Mouse (Mus musculus) forebrain, embryonic 13.5 days (tissue): ENCODE data around the gene Ccpg1. TPM values are rescaled to one million over a fixed set of nuclear protein-coding genes. Genes with fewer than 3 reads are reported as not detected.

Experiments used
- ATAC-seq: fragments of 200-750 bp; cut with Nextera tagmentation; 2 replicates; pipeline ENCODE4 v1.8.0; 2017
- H3K27ac ChIP-seq: fragments of 300-500 bp; sonication (generic); 2 replicates; pipeline ENCODE4 v1.5.1; 2015; ENCODE audit warnings: inconsistent platforms, mild to moderate bottlenecking, moderate library complexity
- H3K27me3 ChIP-seq: fragments of 300-500 bp; sonication (generic); 2 replicates; pipeline ENCODE4 v1.6.1; 2015; ENCODE audit warnings: mild to moderate bottlenecking, inconsistent platforms
- H3K36me3 ChIP-seq: fragments of 300-500 bp; sonication (generic); 2 replicates; pipeline ENCODE4 v1.6.1; 2015; ENCODE audit warnings: mild to moderate bottlenecking, inconsistent platforms; ENCODE audit not compliant: poor library complexity, severe bottlenecking
- H3K4me1 ChIP-seq: fragments of 300-500 bp; sonication (generic); 2 replicates; pipeline ENCODE4 v1.6.1; 2015; ENCODE audit warnings: inconsistent platforms
- H3K4me2 ChIP-seq: fragments of 300-500 bp; sonication (generic); 2 replicates; pipeline ENCODE4 v1.6.1; 2015; ENCODE audit warnings: inconsistent platforms, mild to moderate bottlenecking, moderate library complexity
- H3K4me3 ChIP-seq: fragments of 300-500 bp; sonication (generic); 2 replicates; pipeline ENCODE4 v1.5.1; 2015; ENCODE audit warnings: mild to moderate bottlenecking, inconsistent platforms
- H3K9ac ChIP-seq: fragments of 300-500 bp; sonication (generic); 2 replicates; pipeline ENCODE4 v1.6.1; 2015; ENCODE audit warnings: mild to moderate bottlenecking, inconsistent platforms
- H3K9me3 ChIP-seq: fragments of 300-500 bp; sonication (generic); replicated peaks from 2 replicates; pipeline ENCODE4 v1.6.1; 2016; ENCODE audit warnings: inconsistent platforms
- WGBS: fragments of 180-500 bp; shearing (Covaris S2); methylation state at CpG from one replicate; pipeline ENCODE4 v1.1.7; 2015; 5-methylcytosine and 5-hydroxymethylcytosine counted together
- polyA plus RNA-seq: library from polyadenylated mRNA; unstranded; fragments of >200 nt; fragmentation: Nextera tagmentation; extraction: Ambion mirVana; gene quantifications from 2 replicates; pipeline ENCODE4 v1.2.1, GENCODE M21; 2015

Gene Ccpg1
- polyA plus RNA-seq, 1 experiment from 2014 or later: 32.5 TPM

DNA sequence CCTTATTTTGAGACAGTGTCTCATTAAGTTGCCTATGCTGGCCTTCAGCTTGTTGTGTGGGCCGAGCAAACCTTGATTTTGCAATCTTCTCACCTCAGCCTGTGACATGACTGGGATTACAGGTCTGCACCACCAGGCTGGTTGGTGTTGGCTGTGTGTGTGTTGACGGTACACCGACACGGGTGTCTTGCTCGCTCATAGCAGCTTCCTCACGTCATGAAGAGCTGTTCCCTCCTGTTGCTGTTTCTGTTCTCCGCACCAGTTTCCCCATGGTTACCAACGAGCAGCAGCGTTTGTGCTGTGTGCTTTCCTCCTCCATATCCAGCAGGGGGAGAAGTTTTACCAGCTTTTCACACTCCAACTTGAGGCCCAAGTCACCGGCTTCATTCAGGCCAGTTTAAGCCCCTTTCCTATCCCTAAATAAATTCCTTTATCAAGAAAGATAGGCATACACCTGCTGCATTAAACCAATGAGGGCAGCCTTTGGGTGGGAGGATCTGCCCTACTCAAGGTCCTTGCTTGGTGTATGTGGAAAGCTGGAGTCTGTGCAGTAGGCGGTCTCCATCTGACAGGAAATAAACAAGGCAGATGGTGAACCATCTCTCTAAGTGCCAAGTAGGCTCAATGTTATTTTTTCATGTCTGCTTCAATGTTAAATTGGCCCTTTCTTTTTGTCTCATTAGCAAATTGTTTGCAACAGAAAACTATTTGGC is 16.7 kb upstream of the Ccpg1 start:
- no peaks in the 10 kb centered on the region for H3K36me3 ChIP-seq
- 28% methylated on average over 11 of the region's 11 CpGs for WGBS
- peak overlapping the region; percentile 25; the same call in 1 of the 2 replicates for H3K4me2 ChIP-seq
- H3K4me1 ChIP-seq: 0 out of 2 replicates have a peak, but pooled peaks cover 5% of the 10 kb centered on the region
- ATAC-seq: peak; percentile 93
- no peaks in the 10 kb centered on the region for H3K9me3 ChIP-seq
- H3K9ac ChIP-seq: no peak overlapping the region
- H3K27me3 ChIP-seq: no peaks in the 10 kb centered on the region
- no peak overlapping the region for H3K4me3 ChIP-seq
- peak overlapping the region; percentile 31; the same call in 1 of the 2 replicates for H3K27ac ChIP-seq

DNA sequence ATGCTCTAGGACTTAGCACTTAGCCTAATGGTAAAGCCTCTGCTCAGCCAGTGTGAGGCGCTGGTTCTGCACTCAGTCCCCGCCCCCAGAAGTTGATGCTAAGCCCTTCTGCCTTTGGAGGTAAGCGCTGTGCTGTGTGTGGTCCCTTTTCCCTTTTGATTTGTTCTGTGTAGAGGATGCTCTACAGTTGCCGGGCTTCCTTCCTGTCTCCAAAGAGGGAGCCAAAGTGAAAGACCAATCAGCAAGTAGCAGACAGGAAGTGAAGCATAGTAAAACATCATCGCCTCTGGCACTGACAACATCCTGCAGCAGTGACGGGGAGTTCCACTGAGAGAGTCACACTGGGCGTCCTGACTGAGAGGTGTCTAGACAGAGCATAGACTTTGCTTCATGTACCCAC is 15.4 kb upstream of the Ccpg1 start:
- ATAC-seq: no peak

DNA sequence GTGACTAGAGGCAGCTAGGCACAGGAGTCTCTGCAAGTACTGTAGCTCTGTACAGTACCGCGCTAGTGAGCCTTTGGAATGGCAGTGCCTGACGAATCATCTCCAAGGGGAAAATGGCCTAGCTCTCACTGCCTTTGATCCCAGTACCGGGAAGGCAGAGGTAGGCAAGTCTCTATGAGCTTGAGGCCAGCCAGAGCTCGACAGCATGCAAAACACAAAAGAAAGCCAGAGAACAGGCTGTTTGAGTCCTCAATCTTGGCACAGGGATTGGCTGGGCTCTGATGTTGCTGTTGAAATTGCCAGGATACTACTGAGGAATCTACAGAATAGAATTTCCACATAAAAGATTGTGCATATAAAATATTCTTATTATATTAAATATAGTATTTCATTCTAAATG is 12.8 kb upstream of the Ccpg1 start:
- Histone ChIP-seq H3K9me3 (no peaks in the 10 kb centered on the region), H3K27ac (no peak overlapping the region), H3K4me3 (no peak overlapping the region), H3K9ac (no peak overlapping the region), H3K4me1 (0 out of 2 replicates have a peak, but pooled peaks cover 5% of the 10 kb centered on the region), H3K27me3 (no peaks in the 10 kb centered on the region), H3K36me3 (no peaks in the 10 kb centered on the region), H3K4me2 (no peak overlapping the region)
- WGBS: 85% methylated on average over 5 of the region's 5 CpGs
- ATAC-seq: no peak

More for the DNA sequence above, 15.4 kb upstream of the Ccpg1 start:
- Histone ChIP-seq H3K27me3 (no peaks in the 10 kb centered on the region), H3K4me3 (no peak overlapping the region), H3K4me2 (no peak overlapping the region), H3K4me1 (0 out of 2 replicates have a peak, but pooled peaks cover 5% of the 10 kb centered on the region), H3K9ac (no peak overlapping the region), H3K27ac (no peak overlapping the region), H3K36me3 (no peaks in the 10 kb centered on the region), H3K9me3 (no peaks in the 10 kb centered on the region)
- WGBS: 76% methylated on average over 7 of the region's 7 CpGs

DNA sequence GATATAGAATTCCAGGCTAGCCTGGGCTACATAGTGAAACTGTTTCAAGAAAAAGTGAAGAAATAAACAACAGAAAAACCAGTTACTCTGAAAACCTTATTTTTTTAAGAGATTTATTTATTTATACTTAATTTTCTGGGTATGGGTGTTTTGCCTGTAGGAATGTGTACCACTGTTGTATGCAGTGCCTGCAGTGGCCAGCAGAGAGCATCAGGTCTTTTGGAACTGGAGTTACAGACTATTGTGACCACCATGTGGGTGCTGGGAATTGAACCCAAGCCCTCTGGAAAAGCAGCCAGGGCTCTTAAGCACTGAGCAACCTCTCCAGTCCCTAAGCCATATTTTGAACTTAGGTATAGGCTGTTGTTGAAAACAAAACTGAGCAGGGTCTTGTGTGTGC is 12.2 kb upstream of the Ccpg1 start:
- Histone ChIP-seq H3K9ac (no peak overlapping the region), H3K36me3 (no peaks in the 10 kb centered on the region), H3K27ac (no peak overlapping the region), H3K4me2 (no peak overlapping the region), H3K9me3 (no peaks in the 10 kb centered on the region), H3K4me3 (no peak overlapping the region), H3K4me1 (0 out of 2 replicates have a peak, but pooled peaks cover 4% of the 10 kb centered on the region), H3K27me3 (no peaks in the 10 kb centered on the region)
- no peak for ATAC-seq

DNA sequence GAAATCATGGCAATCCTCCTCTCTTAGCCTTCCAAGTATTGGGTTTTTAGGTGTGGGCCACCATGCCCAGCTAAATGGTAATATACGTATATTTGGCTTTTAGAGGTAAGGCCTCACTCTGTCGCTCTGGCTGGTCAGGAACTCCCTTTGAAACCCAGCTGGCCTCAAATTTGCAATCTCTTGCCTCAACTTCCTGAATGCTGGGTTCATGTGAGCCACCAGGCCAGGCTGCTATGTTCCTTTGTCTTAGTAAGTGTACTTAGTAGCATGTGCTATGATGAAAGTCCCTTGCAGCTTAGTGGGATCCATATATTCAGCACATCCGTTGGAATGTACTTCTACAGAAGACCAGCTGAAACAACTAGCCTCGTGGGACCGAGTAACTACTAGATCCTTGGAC is 10.5 kb upstream of the Ccpg1 start:
- H3K27me3 ChIP-seq: no peaks in the 10 kb centered on the region
- no peak overlapping the region for H3K4me3 ChIP-seq

DNA sequence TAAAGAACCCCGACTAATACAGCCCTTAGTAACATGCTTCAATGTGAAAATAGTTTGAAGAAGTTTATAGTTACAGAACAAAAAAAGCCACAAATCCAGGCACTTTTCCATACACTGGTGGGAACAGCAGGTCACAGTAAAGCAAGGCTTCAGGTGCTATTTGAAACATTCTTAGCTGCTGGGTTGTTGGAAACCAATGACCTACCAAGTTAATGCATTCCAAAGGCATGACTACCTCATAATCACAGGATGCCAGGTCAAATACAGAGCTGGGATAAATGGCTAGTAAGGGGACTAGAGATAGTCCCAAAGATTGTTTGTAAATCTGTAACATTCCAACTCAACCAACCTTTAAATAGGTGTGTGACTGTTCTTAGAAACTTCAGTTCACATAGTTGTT is 10.0 kb upstream of the Ccpg1 start:
- ATAC-seq: no peak
- H3K9me3 ChIP-seq: no peaks in the 10 kb centered on the region
- H3K27me3 ChIP-seq: no peaks in the 10 kb centered on the region
- H3K4me2 ChIP-seq: no peak overlapping the region
- H3K27ac ChIP-seq: no peak overlapping the region
- no peaks in the 10 kb centered on the region for H3K36me3 ChIP-seq
- WGBS: 93% methylated on average over 1 of the region's 1 CpGs
- H3K4me3 ChIP-seq: no peak overlapping the region
- H3K4me1 ChIP-seq: no peaks in the 10 kb centered on the region
- H3K9ac ChIP-seq: no peak overlapping the region

More for the DNA sequence above, 10.5 kb upstream of the Ccpg1 start:
- H3K27ac ChIP-seq: no peak overlapping the region
- H3K36me3 ChIP-seq: no peaks in the 10 kb centered on the region
- whole genome bisulfite sequencing: 84% methylated on average over 5 of the region's 5 CpGs
- H3K9me3 ChIP-seq: no peaks in the 10 kb centered on the region
- H3K9ac ChIP-seq: no peak overlapping the region
- ATAC-seq: no peak
- H3K4me2 ChIP-seq: no peak overlapping the region
- no peaks in the 10 kb centered on the region for H3K4me1 ChIP-seq

DNA sequence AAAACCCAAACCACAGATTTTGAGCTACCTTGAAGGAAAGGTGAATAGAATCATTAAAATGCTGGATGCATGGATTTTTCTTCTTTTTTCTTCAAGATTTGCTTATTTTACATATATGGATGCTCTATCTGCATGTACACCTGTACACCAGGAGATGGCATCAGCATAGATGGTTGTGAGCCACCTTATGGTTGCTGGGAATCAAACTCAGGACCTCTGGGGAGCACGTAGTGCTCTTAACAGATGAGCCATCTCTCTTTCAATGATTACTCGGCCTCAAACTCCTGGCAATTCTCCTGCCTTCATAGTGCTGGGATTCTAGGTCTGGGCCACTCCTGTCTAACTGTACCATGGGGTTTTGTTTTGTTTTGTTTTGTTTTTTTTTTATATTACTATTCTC is 2.2 kb upstream of the Ccpg1 start:
- H3K9me3 ChIP-seq: no peaks in the 10 kb centered on the region
- 67% methylated on average over 2 of the region's 2 CpGs for WGBS
- H3K4me3 ChIP-seq: no peak overlapping the region
- no peak for ATAC-seq
- no peak overlapping the region for H3K9ac ChIP-seq
- H3K4me2 ChIP-seq: no peak overlapping the region
- H3K4me1 ChIP-seq: peaks cover 19% of the 10 kb centered on the region
- H3K36me3 ChIP-seq: no peaks in the 10 kb centered on the region
- no peak overlapping the region for H3K27ac ChIP-seq
- no peaks in the 10 kb centered on the region for H3K27me3 ChIP-seq

DNA sequence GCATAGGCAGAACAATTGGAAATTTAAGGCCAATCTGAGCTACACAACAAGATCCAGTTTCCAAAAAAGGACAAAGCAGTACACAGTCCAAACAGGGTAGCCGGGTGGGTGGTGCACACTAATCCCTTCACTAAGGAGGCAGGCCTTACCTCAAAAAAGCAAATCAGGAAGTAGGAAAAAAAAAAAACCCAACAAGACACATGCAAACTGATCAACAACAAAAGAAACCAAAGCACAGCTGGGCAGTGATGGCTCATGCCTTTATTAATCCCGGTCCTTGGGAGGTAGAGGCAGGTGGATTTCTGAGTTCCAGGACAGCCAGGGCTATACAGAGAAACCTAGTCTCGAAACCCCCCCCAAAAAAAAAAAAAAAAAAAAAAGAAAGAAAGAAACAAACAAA is 2.5 kb downstream of the Ccpg1 start:
- WGBS: 58% methylated on average over 3 of the region's 3 CpGs
- no peak overlapping the region for H3K9ac ChIP-seq
- no peak overlapping the region for H3K4me3 ChIP-seq
- H3K36me3 ChIP-seq: no peaks in the 10 kb centered on the region
- no peak overlapping the region for H3K27ac ChIP-seq
- ATAC-seq: no peak
- H3K27me3 ChIP-seq: no peaks in the 10 kb centered on the region
- H3K4me2 ChIP-seq: no peak overlapping the region
- H3K4me1 ChIP-seq: peaks cover 19% of the 10 kb centered on the region
- H3K9me3 ChIP-seq: no peaks in the 10 kb centered on the region

DNA sequence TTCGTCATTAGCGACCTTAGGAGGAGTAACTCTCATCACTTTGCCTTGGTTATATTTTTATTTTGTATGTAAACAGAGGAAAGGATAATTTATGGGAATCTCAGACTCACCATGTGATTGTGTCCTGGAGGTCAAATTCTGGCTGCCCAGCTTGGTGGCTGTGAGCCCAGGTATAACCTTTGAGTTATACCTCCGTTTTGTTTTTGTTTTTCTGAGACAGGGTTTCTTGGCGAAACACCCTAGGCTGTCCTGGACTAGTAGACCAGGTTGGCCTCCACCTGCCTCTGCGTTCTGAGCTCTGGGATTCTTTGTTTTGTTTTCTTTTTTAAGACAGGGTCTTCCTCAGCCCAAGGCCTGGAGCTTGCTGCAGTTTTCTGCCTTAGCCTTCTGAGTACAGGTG is 3.5 kb downstream of the Ccpg1 start:
- Histone ChIP-seq H3K9me3 (no peaks in the 10 kb centered on the region), H3K27ac (no peak overlapping the region), H3K27me3 (no peaks in the 10 kb centered on the region), H3K4me1 (peaks cover 19% of the 10 kb centered on the region), H3K4me3 (no peak overlapping the region), H3K4me2 (no peak overlapping the region), H3K36me3 (no peaks in the 10 kb centered on the region), H3K9ac (no peak overlapping the region)
- ATAC-seq: no peak
- 83% methylated on average over 5 of the region's 5 CpGs for WGBS

DNA sequence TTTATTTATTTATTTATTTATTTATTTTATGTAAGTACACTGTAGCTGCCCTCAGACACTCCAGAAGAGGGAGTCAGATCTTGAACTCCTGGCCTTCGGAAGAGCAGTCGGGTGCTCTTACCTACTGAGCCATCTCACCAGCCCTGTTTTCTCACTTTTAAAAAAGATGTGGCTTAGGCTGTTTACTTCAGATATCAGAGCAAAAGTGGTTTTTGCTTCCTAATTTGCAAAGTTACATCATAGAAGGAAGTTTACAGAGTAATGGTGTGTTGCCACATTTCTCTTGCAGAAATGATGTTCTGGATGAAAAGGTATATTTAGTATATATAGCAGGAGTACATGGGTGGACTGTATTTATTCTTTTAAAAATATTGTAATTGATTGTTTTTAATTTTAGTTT is 6.2 kb downstream of the Ccpg1 start:
- Histone ChIP-seq H3K27ac (no peak overlapping the region), H3K27me3 (no peaks in the 10 kb centered on the region), H3K9me3 (no peaks in the 10 kb centered on the region), H3K4me2 (no peak overlapping the region), H3K36me3 (no peaks in the 10 kb centered on the region), H3K4me1 (peaks cover 5% of the 10 kb centered on the region), H3K4me3 (no peak overlapping the region), H3K9ac (no peak overlapping the region)
- 93% methylated on average over 2 of the region's 2 CpGs for WGBS
- no peak for ATAC-seq

DNA sequence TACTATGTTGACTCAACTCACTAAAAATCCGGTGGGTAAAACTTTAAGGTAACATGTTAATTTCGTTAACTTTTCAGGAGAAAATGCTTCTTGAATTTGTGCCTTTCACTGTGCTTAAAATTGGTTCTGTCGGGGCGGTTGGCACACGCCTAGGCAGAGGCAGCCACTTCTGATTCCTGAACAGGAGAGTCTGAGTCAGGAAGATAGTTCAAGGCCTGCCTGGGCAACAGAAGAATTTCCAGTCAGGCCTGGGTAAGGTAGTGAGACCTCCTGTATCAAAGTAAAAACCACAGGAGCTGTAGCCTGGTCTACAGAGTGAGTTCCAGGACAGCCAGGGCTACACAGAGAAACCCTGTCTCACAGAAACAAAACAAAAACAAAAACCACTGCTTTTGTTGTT is 7.3 kb downstream of the Ccpg1 start:
- Histone ChIP-seq H3K4me1 (no peaks in the 10 kb centered on the region), H3K27ac (no peak overlapping the region), H3K36me3 (no peaks in the 10 kb centered on the region), H3K9ac (no peak overlapping the region), H3K4me2 (no peak overlapping the region), H3K27me3 (no peaks in the 10 kb centered on the region), H3K9me3 (no peaks in the 10 kb centered on the region), H3K4me3 (no peak overlapping the region)
- ATAC-seq: no peak
- WGBS: 90% methylated on average over 5 of the region's 5 CpGs

DNA sequence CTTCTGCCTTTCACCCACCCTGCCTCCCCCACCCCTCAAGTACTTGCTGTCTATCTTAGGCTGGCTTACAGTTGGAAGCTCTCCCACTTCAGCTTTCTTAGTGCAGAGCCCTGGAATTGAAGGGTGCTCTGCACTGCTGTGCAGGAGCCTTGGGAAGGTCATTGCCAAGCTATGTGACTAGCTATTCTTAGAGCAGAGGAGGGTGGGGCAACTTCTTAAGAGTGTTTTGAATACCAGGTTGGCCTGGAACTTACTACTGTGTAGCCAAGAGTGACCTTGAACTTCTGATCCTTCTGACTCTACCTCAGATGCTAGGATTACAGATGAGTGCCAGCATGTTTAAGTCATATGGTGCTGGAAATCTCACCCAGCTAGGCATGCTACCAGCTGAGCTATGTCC is 10.9 kb downstream of the Ccpg1 start:
- Histone ChIP-seq H3K9me3 (no peaks in the 10 kb centered on the region), H3K36me3 (0 out of 2 replicates have a peak, but pooled peaks cover 4% of the 10 kb centered on the region), H3K4me2 (no peak overlapping the region), H3K27ac (no peak overlapping the region), H3K4me3 (no peak overlapping the region), H3K4me1 (no peaks in the 10 kb centered on the region), H3K27me3 (no peaks in the 10 kb centered on the region), H3K9ac (no peak overlapping the region)
- no peak for ATAC-seq

DNA sequence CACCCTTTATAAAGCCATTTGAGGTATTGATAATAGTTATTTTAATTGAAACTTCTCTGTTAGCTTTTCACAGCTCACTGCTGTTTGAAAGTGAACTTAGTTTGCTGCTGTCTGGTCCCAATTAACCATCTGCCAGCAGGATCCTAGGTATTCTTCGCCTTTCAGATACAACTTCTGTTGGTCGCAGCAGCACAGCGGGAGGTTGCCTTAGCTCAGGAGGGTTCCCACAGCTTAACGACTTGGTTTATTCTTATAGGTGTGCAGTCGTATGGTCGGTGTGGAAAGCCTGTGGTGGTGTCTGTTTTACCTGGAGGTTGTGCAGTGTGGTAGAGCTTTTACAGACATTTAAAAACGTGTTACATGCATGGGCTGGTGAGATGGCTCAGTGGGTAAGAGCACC is 11.6 kb downstream of the Ccpg1 start:
- H3K4me2 ChIP-seq: no peak overlapping the region
- no peaks in the 10 kb centered on the region for H3K9me3 ChIP-seq
- no peak for ATAC-seq
- H3K36me3 ChIP-seq: peaks cover 11% of the 10 kb centered on the region; the same call in 1 of the 2 replicates
- no peak overlapping the region for H3K9ac ChIP-seq
- H3K4me3 ChIP-seq: no peak overlapping the region
- no peaks in the 10 kb centered on the region for H3K4me1 ChIP-seq
- no peak overlapping the region for H3K27ac ChIP-seq
- no peaks in the 10 kb centered on the region for H3K27me3 ChIP-seq
- 49% methylated on average over 7 of the region's 7 CpGs for WGBS
